Mouse (Mus musculus) spleen, postnatal 10 days (tissue): ENCODE measurements around the gene Rmnd1.

Experiments used
- DNase-seq, 2 experiments: peaks; one replicate each; pipeline ENCODE4 v3.0.0; 2021 to 2022; ENCODE audit warnings: low spot score in 2 of 2

Rmnd1 gene

DNA sequence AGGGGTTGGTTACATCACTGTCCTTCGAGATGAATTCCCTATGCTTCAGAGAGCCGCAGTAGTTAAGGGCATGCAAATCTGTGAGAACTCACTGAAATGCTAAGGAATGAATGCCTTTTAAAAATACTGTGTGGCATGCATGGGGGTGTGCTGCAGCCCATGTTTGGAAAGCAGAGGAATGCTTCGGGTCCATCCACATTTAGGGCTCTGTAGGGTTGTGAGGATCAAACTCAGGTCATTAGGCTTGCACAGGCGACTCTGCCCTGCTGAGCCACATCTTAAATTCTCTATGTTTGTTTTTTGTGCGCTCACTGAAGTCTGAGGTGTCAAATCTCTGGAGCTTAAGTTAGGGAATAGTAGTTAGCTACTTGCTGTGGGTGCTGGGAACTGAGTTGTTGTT lies 41.1 kb downstream of the Rmnd1 start:
- no peak for DNase-seq

DNA sequence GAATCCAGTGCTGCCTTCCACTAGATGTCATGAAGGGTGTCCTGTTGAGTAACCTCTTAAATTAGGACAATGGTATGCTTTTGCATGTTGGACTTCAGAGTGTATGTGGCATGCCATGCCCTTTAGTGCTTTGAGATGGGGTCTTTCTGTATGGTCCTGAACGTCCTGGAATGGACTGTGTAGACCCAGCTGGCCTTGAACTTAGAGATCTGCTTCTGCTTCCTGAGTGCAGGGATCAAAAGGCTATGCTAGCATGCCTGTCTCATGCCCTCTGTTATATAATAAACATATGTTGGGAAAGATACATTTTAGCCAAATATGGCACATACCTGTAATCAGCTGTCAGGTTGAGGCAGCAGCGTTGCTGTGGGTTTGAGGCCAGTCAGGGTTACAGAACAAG lies 41.6 kb downstream of the Rmnd1 start:
- no peak for DNase-seq

DNA sequence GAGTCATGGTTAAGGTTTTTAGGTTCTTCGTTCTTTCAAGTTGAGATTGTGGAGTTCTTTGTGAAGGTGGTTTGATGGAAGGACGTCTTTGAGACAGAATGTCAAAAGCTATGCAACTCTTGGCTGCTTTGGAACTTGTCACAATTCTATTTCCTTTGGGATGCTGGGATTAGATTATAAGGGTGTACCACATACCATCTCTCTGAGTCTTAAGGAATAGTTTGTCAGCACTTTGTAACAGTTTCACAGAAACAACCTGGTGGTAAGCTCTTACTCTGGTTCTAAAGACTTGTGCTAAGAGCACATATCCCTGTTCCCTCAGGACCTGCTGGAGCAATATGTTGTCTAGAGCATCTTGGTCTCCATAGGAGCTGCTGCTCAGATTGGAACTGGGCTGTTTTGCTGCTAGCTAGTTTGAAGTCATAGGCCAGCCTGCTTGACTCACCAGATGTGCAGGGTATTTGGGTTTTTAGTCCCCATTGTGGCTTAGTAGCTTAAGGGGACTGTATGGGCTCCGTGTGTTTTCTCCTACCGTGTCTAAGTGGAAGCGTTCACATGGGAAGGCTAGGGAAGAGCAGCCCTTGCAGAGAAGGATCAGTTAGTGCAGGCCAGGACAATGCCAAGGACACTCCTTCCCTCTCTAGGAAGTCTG lies 42.6 kb downstream of the Rmnd1 start:
- DNase-seq: no peak

DNA sequence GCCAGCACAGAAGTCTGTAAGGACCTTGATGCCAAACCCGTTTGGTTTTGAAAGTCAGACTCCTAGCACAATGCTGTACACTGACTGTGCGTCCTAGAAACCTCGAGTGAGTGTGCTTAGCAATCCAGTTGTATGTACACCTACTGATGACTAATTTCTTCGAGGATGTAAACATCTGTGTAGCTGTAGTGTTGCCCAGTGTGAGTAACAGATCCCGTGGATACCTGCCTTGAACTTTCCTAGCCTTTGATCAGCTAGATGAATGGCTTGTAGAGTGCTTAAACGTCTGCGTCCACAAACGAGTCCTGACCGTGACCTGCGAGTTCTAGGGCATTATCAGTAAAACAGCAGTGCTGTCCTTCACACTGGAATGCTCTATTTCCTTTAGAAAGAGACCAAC lies 43.2 kb downstream of the Rmnd1 start:
- DNase-seq: no peak

DNA sequence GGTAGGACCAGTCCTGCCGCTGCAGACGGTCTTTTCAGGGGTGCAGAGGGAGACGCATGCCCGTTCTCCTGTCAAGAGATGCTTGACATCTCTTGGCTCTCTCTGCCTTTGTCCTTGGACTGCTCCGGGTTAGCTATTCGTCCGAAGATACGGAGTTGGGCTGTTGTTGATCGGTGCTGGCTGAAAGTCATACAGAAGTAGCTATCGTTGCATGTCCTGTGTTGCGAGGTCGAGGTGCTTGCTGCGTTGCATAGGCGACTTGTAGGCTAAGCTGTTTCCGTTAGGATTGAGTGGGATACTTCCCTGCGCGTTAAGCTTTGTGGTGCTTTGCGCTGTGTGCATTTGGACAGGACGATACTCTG lies 43.8 kb downstream of the Rmnd1 start:
- DNase-seq: peak in 1 of 2 experiments; percentile 52

DNA sequence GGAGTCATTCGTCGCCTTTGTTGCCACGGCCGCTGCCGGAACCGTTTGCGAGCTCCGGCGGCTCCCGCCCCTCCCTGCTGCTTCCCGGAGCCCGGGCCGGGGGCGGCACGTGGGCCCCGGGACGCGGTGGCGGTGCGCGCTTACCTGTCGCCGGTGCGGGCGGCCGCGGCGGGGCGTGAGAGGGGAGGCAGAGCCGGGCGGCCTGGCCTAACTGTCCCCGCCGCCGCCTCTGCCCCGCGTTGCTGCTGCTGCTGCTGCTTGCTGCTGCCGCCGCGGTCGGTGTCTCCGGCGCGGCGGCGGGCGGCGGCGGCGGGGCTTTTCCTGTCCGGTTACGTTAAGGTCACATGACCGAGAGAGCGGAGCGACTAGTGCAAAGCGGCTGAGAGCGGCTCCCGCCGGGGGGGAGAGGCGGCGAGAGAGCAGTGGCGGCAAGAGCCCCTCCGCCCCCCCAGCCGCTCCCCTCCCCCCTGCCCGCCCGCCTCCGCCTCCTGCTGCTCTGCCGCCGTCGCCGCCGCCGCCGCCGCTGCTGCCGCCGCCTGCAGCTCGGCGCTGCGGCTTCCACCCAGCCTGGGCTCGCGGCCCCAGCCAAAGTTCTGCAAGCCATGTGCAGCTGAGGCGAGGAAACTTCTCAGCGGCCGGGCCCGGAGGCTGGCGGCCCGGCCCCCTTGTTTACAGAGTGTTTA lies 44.3 kb downstream of the Rmnd1 start, which contains the start of gene Zbtb2:
TSS of gene Zbtb2 (minus strand) at position 408 of the 683 bp plus-strand sequence.
- DNase-seq: peak; percentile 69 to 75

DNA sequence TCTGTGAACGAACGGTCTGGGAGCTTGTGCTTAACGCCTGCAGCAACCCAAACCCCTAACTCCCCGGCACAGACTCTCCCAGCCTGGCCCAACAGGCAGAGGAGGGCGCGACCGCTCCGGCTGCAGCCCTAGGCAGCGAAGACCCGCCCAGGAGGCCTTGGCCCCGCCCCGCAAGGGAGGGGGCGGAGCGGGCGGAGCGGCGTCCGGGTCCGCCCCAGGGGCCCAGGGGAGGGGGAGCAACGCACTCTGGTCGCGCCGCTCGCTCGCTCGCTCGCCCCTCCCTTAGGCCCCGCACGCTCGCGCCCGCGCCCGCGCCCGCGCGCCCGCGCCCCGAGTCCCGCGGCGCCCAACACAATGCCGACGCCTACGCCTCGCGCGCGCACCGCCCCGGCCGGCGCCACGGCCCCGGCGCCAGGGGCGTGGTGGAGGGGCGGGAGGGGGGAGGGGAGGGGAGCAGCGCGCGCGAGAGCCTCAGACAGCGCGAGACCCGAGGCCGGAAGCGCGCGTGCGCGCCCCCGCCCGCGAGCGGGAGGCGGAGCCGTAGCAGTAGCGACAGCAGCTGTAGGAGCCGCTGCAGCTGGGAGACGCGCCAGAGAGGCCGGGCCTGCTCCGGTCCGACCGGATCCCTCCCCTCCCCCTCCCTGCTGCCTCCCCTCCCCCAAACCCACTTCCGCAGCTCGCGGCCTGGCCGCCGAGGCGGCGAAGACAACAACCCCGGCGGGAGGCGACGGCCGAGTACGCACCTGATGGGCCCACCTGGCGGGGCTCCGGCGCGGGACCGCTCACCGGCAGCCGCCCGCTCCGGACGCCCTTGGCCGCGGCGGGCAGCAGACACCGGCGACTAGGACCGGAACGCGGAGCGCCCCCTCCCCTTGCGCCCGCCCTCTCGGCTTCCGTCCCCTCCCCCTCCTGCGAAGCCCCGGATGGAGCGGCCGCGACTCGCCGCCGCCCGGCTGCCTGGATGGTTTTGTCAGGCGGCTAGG lies 45.3 kb downstream of the Rmnd1 start:
- peak; percentile 86 to 95 for DNase-seq

DNA sequence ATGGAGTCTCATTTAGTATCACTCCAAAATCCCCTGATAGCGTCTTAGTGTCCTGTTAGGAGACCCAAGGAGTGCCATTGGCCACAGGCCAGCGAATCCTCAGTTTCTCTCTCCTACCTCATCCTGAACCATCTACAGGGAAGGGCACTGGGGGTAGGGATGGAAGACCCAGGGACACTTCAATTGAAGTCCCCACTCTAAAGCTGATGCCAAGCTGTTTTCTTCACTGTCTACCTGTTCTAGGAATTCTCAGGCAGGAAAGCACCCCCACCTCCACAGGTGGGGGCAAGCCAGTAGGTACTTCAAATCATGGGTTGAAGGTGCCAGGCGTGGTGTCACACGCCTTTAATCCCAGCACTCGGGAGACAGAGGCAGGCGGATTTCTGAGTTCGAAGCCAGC lies 47.9 kb downstream of the Rmnd1 start:
- DNase-seq: no peak

DNA sequence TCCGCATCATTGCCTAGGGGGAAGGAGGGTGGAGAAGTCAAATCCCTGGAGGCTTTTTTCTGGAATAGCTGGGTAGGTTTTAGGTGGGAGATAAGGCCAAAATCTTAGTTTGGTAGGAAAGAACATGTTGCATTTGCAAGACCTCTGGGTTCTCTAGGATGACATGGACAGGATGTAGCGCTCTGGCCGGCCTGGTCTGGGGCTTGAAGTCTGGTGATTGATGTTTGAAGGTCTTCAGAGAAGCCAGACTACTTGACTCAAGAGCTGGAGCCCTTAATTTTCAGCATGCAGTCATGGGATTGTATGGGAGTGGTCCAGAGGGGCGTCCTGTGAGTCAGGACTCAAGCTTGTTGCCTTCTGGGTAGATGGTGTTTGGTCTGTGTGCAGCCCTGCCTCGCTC lies 51.4 kb downstream of the Rmnd1 start:
- DNase-seq: no peak

DNA sequence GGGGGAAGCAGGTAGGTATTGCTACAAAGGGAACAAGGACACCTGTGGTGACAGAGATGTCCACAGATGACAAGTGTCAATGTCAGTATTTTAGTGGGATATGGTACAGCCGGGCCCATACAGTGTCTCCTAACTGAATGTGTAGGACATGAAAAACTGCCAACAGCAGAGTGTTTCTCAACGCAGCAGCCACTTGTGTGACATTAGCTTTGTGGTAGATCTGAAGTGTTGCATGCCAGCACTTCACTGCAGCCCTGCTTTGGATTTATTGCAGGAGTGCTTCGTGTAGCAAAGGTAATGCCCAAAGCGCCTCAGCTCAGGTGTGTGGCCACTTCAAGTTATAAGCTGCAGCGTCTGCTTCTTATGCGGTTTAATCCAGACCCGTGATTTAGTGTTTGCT lies 55.3 kb downstream of the Rmnd1 start:
- no peak for DNase-seq

DNA sequence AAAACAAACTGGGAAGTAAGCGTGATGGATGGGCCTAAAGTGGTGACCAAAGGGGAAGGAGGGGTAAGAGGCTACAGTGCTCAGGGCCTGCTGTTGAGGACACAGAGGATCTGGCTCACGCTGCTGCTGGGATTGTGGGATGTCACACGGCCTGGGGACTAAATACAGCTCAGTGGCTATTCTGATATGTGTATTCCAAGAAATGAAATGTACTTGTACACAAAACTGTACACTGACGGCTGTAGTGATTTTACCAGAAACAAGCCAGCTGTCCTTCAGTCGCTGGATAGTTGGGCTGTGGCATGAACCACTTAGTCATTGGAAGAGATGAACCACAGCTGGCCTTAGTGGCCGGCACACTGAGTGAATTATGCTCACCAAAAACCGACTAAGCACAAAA lies 55.7 kb downstream of the Rmnd1 start:
- DNase-seq: no peak

DNA sequence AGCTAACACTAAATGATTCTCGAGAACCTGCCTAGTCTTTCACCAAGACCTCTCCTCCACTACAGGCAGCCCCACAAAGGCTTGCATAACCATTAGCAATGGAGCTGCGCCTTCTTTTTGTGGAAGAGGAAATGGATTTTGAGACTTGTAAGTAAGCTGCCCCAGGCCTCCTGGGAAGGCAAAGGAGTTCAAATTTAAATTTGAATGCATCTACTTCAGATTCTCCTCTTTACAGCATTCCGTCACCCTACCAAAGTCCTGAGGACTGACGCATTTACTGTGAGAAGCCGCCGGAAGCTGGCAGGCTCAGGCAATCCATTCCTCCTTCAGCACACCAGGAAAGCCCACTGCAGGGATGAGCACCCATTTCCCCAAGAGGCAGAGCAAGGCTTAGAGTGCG lies 56.9 kb downstream of the Rmnd1 start:
- DNase-seq: no peak

DNA sequence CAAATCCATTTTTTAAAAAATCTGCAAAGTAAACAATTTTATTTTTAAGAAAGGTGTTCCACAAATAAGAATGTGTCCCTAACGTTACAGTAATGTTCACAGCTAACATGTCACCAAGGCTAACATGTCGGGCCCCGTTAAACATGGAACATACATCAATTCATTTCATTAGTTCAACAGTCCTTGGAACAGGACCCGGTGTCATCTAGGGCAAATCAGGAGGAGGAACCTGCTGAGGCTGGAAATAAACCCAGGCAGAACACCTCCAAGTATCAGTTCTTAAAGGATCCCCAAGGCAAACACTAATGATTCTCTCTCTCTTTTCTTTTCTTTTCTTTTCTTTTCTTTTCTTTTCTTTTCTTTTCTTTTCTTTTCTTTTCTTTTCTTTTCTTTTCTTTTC lies 57.5 kb downstream of the Rmnd1 start:
- no peak for DNase-seq

DNA sequence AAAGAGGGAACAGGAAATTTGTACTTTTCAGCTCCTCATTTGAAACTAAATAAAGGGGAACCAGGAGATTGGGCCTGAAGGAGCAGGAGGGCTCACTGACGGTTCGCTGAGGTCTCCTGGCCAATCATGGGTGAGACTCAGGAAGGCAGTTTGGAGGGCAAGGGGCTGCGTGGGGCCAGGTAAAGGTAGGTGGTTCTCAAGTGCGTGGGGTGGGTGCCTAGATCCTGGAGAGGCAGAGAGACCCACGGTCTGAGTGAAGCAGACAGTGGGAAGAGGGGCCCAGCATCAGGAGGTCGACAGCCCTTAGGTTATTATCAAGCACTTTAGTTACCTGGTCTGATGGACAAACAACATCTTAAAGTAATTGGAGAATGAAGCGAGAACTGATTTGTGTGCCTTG lies 57.9 kb downstream of the Rmnd1 start:
- DNase-seq: no peak

DNA sequence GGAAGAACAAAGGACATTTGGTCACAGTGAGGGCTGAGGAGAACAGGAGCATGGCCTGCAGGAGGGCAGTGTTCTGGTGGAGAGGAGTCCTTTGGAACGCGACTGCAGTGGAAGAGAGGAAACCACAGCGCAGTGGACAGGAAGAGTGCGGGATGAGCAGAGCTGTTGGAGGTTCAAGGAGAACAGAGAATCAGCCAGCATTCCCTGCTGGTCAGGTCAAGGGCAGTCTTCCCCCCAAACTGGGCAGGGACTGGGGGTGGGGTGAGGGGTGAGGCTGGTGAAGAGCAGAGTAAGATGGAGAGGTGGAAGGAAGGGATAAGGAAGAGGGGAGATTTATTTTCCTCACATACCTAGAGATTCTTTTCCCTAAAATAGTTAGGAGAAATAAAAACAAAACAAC lies 58.6 kb downstream of the Rmnd1 start:
- DNase-seq: no peak

DNA sequence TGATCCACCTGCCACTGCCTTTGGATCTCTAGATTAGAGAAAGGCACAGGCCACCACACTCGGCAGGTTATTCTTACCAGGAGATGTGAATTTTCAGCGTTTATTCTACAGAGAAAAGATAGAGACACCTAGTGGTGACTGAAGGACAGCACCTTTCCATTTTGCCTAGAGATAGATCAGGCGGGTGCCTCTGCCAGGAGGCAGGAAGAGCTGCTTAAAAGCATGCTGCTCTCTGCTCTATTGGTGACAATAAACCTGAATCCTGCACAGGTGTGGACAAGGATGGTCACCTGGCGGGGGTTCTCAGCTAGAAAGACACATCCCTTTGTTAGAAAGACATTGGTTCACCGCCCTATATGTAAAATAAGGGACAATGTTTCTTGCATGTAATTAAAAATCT lies 60.2 kb downstream of the Rmnd1 start:
- no peak for DNase-seq

DNA sequence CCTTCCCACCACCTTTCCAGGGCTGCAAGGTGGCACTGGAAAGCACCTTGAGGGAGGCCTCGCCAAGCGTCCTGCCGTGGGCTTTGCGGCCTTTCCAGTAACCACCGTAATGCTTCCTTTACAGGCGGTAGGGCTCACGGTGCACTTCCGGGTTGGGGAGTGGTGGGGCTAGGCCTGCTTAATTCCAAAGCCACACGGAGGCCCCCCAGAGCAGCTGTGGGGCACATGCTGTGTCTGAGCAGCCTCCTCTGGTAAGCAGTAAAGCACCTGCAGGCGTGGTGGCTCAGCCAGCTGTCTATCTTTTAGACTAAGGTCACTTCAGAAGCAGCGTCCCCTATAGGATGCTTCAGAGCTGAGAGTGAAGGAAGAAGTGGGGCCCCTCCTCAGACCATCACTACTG lies 62.1 kb downstream of the Rmnd1 start:
- no peak for DNase-seq

DNA sequence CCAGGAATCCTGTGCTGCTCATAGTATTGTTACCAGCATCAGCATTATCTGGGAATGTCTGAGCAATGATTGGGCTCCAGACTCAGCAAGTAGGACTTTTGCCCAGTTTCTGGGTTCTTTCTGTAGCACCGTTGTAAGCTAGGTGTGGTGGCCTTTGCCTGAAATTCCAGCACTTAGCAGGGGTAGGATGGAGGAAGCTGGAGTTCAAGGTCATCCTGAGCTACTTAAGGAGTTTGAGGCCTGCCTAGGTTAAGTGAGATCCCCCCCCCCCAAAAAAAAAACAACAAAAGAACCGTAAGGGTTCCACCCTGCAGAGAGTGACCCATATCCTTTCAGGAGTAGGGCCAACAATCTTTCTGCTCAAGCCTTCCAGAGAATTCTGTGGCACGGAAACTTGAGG lies 67.6 kb downstream of the Rmnd1 start:
- no peak for DNase-seq

DNA sequence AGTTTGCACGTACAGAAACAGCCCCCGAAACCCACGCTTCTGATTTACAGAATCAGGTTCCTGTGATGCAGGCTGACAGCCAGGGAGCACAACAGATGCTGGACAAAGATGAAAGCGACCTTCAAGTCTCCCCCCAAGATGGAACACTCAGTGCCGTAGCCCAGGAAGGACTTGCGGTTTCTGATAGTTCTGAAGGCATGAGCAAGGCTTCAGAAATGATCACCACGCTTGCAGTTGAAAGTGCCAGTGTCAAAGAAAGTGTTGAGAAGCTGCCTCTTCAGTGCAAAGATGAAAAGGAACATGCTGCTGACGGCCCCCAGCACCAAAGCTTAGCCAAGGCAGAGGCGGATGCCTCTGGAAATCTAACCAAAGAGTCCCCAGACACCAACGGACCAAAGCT lies 74.8 kb downstream of the Rmnd1 start:
- no peak for DNase-seq

DNA sequence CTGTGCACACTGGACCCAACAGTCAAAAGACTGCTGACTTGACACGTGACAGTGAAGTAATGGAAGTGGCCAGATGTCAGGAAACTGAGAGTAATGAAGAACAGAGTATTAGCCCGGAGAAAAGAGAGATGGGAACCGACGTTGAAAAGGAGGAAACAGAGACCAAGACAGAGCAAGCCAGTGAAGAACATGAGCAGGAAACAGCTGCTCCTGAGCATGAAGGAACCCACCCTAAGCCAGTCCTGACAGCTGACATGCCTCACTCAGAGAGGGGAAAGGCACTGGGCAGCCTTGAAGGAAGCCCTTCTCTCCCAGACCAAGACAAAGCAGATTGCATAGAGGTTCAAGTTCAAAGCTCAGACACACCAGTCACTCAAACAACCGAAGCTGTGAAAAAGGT lies 75.5 kb downstream of the Rmnd1 start:
- no peak for DNase-seq

DNA sequence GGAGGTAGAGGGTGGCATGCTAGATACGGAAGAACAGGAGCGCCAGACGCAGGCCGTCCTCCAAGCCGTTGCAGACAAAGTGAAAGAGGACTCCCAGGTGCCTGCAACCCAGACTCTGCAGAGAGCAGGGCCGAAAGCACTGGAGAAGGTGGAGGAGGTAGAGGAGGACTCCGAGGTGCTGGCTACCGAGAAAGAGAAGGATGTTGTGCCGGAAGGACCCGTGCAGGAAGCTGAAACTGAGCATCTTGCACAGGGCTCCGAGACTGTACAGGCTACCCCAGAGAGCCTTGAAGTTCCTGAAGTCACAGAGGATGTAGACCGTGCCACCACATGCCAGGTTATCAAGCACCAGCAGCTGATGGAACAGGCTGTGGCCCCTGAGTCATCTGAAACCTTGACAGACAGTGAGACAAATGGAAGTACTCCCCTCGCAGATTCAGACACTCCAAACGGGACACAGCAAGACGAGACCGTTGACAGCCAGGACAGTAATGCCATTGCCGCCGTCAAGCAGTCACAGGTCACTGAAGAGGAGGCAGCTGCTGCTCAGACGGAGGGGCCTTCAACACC lies 76.2 kb downstream of the Rmnd1 start:
- DNase-seq: no peak
